Mouse (Mus musculus) kidney, embryonic 16.5 days (tissue): ENCODE measurements at regions not wholly inside any gene's neighbourhood (a gene's known extent, or its start where the extent isn't known, plus 50 kb on each side); places are given as distances from the start of the nearest gene placed in this dataset.

Experiments used
- ATAC-seq: fragments of 200-750 bp; cut with Nextera tagmentation; 2 replicates; pipeline ENCODE4 v1.8.0; 2017; ENCODE audit warnings: moderate TSS enrichment; ENCODE audit not compliant: low FRiP score, low TSS enrichment
- H3K27ac ChIP-seq: fragments of 300-500 bp; sonication (generic); 2 replicates; pipeline ENCODE4 v1.5.1; 2014; ENCODE audit warnings: low read length
- H3K27me3 ChIP-seq: fragments of 300-500 bp; sonication (generic); 2 replicates; pipeline ENCODE4 v1.6.1; 2014; ENCODE audit warnings: low read length, control low read depth, mixed read lengths; ENCODE audit not compliant: insufficient read depth
- H3K36me3 ChIP-seq: fragments of 300-500 bp; sonication (generic); 2 replicates; pipeline ENCODE4 v1.6.1; 2014; ENCODE audit warnings: low read length, control low read depth, mixed read lengths; ENCODE audit not compliant: insufficient read depth
- H3K4me1 ChIP-seq: fragments of 300-500 bp; sonication (generic); 2 replicates; pipeline ENCODE4 v1.6.1; 2014; ENCODE audit warnings: low read length, control low read depth, mixed read lengths; ENCODE audit not compliant: insufficient read depth
- H3K4me2 ChIP-seq: fragments of 300-500 bp; sonication (generic); replicated peaks from 2 replicates; pipeline ENCODE4 v1.6.1; 2014; ENCODE audit warnings: low read depth, low read length
- H3K4me3 ChIP-seq: fragments of 300-500 bp; sonication (generic); 2 replicates; pipeline ENCODE4 v1.5.1; 2014; ENCODE audit warnings: mild to moderate bottlenecking, low read length
- H3K9ac ChIP-seq: fragments of 300-500 bp; sonication (generic); replicated peaks from 2 replicates; pipeline ENCODE4 v1.6.1; 2014; ENCODE audit warnings: low read length
- H3K9me3 ChIP-seq: fragments of 300-500 bp; sonication (generic); 2 replicates; pipeline ENCODE4 v1.6.1; 2016; ENCODE audit warnings: low read length, control low read depth
- WGBS: fragments of 180-500 bp; shearing (Covaris S2); extraction: QIAGEN DNeasy Blood & Tissue Kit; methylation state at CpG from one replicate; pipeline ENCODE4 v1.1.7; 2014; 5-methylcytosine and 5-hydroxymethylcytosine counted together

DNA sequence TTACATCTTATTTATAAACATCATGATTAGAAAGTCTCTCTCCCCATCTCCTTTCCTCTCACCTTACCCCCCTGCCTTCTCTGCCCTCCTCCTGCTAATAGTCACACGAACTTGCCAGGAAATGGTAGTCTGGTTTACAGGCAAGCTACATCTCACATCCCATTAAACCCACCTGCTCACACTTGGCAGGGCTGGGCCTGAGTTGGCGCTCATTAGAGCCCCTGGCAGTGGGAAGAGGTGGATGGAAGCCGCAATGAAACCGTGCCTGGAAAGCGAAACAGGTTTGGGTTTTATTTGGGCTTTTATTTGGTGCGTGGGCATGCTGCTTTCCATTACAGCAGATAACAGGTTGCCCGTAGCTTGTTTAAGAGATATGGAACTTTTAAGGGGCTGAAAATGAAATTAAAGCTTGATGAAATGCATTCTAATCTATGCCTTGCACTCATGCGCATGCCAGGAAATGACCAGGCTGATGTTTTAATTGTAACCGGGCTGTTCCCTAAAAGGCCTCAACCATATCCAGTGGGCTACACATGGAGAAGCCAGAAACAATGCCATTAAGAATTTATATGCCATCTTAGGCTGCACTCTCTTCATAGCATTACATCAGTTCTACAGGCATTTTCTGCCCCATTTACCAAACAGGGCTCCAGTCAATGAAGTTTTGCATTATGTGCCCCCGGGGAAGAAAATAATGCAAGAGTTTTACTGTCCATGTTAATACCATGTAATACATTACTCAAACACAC, 725.0 kb downstream of the Mecom start:
- H3K4me3 ChIP-seq, result no peak overlapping the region
- WGBS, result 77% methylated on average over 10 of the region's 10 CpGs
- no peaks in the 10 kb centered on the region for H3K4me1 ChIP-seq
- no peak overlapping the region for H3K4me2 ChIP-seq
- no peaks in the 10 kb centered on the region for H3K9me3 ChIP-seq
- H3K27me3 ChIP-seq, result no peaks in the 10 kb centered on the region
- H3K27ac ChIP-seq, result no peak overlapping the region
- no peaks in the 10 kb centered on the region for H3K36me3 ChIP-seq
- no peak overlapping the region for H3K9ac ChIP-seq
- no peak for ATAC-seq

DNA sequence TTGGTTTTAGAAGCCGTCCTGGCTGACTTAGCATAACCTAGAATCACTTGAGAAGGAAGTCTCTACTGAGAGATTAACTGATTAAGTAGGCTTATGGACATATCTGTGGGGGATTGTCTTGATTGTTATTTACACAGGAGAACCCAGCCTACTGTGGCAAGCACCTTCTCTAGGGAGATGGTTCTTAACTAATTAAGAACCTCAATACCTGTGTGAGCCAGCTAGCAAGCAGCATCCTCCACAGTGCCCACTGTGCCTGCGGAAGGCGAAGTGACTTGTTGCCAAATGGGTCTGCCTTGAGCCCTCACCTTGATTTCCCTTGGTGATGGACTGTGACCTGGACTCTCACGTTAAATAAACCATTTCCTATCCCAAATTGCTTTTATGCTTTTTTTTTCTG, 730.8 kb downstream of the Mecom start:
- Histone ChIP-seq H3K4me1 (0 out of 2 replicates have a peak, but pooled peaks cover 6% of the 10 kb centered on the region), H3K27me3 (no peaks in the 10 kb centered on the region), H3K9ac (no peak overlapping the region), H3K27ac (no peak overlapping the region), H3K36me3 (no peaks in the 10 kb centered on the region), H3K9me3 (no peaks in the 10 kb centered on the region), H3K4me2 (no peak overlapping the region), H3K4me3 (no peak overlapping the region)
- ATAC-seq, result no peak
- 86% methylated on average over 4 of the region's 4 CpGs for WGBS

DNA sequence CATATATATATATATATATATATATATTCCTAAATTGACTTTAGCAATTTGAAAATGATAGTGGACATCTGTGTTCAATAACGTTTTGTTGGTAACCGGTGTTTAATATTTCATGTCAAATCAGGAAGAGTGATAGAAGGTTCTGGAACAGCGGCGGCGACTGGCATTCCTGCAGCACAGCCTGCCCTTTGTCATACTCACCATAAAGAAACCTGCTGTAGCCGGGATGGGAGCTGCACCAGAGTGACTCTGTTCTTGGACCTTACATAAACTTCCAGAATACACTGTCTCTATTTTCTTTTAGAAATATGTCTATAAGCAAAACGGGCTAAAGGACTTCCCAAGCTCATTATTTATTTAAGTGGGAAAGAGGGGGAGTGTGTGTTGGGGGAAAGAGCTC, 731.5 kb downstream of the Egfem1 start:
- Histone ChIP-seq H3K27me3 (no peaks in the 10 kb centered on the region), H3K36me3 (no peaks in the 10 kb centered on the region), H3K27ac (no peak overlapping the region), H3K4me2 (peak overlapping the region; percentile 31; the same call in 1 of the 2 replicates), H3K4me1 (0 out of 2 replicates have a peak, but pooled peaks cover 6% of the 10 kb centered on the region), H3K9me3 (no peaks in the 10 kb centered on the region), H3K4me3 (no peak overlapping the region), H3K9ac (no peak overlapping the region)
- WGBS, result 38% methylated on average over 7 of the region's 7 CpGs
- ATAC-seq, result no peak

DNA sequence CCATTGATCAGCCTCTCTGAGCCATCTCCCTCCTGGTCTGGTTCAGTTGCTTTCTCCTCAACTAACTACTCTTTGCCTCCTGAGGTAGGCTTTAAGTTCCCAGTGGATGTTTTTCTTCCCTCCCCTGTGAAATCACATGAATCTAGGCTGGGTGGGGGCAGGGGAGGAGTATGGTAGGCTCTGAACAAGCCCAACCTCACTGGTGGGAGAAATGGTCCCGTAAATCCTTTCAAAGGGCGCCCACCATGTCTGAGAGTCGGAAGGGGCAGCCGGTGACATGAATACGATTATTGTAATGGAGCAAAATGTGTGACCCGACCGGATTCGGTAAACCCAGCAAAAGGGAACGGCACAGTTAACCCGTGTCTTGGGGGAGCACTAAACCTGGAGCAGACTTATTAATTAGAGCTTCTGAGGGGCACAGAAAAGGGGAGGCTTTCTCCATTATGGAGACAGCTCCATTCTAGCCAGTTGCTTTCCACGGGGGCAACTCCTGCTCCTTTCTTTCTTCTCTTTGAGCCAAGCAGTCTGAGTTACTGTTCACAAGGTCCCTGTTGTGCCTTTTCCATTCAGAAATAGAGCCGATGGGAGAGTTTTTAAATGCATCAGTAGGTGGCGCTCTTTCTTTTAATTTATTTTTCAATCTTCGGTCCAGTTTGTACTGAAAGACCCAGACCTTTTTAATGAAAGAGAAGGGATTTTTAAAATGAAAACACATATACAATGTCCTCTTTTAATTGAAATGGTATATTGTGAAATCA, 730.8 kb downstream of the Egfem1 start:
- 27% methylated on average over 14 of the region's 14 CpGs for WGBS
- H3K9me3 ChIP-seq, result no peaks in the 10 kb centered on the region
- peak; percentile 65 for ATAC-seq
- H3K36me3 ChIP-seq, result no peaks in the 10 kb centered on the region
- 0 out of 2 replicates have a peak, but pooled peaks cover 6% of the 10 kb centered on the region for H3K4me1 ChIP-seq
- H3K27me3 ChIP-seq, result no peaks in the 10 kb centered on the region
- H3K4me2 ChIP-seq, result peak overlapping the region; percentile 49
- H3K4me3 ChIP-seq, result peak overlapping the region; percentile 33
- H3K9ac ChIP-seq, result peak overlapping the region; percentile 51
- H3K27ac ChIP-seq, result peak overlapping the region; percentile 20; the same call in 1 of the 2 replicates

DNA sequence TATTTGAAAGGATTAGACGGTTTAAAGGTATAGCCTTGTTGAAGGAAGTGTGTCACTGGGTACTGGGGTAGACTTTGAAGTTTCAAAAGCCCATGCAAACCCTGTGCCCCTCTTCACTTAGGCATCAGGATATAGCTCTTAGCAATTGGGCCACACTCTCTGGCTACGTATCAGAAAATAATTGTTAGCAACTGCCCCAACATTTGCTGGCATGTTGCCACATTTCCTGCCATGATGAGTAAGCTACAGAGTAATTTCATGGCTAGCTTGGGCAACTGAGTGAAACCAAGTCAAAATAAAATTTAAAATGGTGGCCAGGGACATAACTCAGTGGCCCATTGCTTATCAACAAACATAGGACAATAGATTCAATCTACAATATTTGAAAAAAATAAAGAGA, 724.2 kb downstream of the Egfem1 start:
- Histone ChIP-seq H3K36me3 (no peaks in the 10 kb centered on the region), H3K9ac (no peak overlapping the region), H3K27ac (no peak overlapping the region), H3K4me2 (no peak overlapping the region), H3K4me3 (no peak overlapping the region), H3K27me3 (no peaks in the 10 kb centered on the region), H3K4me1 (no peaks in the 10 kb centered on the region), H3K9me3 (no peaks in the 10 kb centered on the region)
- 84% methylated on average over 2 of the region's 2 CpGs for WGBS
- ATAC-seq, result no peak

DNA sequence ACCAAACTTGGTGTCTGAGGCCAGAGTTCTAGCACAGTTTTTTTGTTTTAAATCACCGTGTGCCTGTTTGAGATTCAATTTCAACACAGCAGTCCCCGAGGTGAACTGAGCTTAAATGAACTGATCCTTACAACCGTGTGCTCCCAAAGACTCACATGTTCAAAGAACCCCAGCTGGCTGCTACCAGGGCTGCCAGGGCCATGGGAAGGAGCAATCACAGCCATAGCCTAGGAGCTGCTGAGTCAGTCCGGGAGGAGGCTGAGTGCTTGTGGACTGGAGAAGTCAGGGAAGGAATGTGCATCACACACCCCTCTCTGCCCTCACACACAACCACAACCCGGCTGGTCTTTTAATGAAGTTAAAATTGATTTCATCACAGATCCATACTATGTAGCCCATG, 721.6 kb downstream of the Egfem1 start:
- 42% methylated on average over 5 of the region's 5 CpGs for WGBS
- no peaks in the 10 kb centered on the region for H3K4me1 ChIP-seq
- H3K4me3 ChIP-seq, result no peak overlapping the region
- no peak overlapping the region for H3K9ac ChIP-seq
- no peak overlapping the region for H3K27ac ChIP-seq
- H3K9me3 ChIP-seq, result no peaks in the 10 kb centered on the region
- H3K36me3 ChIP-seq, result no peaks in the 10 kb centered on the region
- H3K4me2 ChIP-seq, result no peak overlapping the region
- no peak for ATAC-seq
- no peaks in the 10 kb centered on the region for H3K27me3 ChIP-seq

DNA sequence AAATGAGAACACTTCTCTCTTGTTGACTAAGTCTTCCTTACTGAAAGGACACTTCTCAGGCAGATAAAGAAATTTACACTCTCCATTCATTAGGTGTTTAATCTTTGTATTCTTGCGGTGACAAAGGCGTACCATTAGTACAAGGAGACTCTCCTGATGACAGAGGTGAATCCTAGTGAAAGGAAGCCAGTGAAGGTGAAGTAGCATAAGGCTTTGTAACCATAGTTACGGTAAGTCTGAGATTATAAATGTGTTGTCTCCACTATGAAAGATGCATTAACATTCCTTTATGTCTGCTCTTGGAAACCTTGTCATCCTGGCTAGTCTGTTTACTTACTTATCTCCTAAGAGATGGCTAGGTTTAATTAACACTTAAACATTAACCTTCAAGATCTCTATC, 719.3 kb downstream of the Egfem1 start:
- H3K4me3 ChIP-seq, result no peak overlapping the region
- 90% methylated on average over 3 of the region's 3 CpGs for WGBS
- H3K9me3 ChIP-seq, result no peaks in the 10 kb centered on the region
- no peaks in the 10 kb centered on the region for H3K4me1 ChIP-seq
- no peaks in the 10 kb centered on the region for H3K36me3 ChIP-seq
- H3K4me2 ChIP-seq, result no peak overlapping the region
- H3K27me3 ChIP-seq, result no peaks in the 10 kb centered on the region
- H3K27ac ChIP-seq, result no peak overlapping the region
- ATAC-seq, result no peak
- H3K9ac ChIP-seq, result no peak overlapping the region

DNA sequence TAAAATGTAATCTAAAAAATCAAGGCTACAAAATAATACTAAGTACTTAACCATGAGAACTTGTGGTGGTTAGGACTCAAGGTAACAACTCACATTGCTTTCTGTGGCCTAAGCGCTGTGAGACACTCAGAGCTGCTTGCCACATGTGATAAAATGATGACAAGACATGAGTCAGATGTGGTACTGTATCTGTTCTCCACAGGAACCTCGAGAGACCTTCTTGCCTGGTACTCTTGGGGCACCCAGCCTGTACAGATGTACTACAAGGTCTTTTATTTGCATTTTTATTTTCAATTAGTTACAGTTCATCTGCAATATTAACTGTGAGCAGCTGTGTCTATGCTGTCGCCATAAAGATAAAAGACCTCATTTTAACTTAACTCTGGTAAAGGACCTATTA, 692.5 kb downstream of the Egfem1 start:
- WGBS, result 76% methylated on average over 3 of the region's 3 CpGs
- no peaks in the 10 kb centered on the region for H3K9me3 ChIP-seq
- H3K27me3 ChIP-seq, result no peaks in the 10 kb centered on the region
- no peak overlapping the region for H3K27ac ChIP-seq
- H3K4me1 ChIP-seq, result no peaks in the 10 kb centered on the region
- H3K9ac ChIP-seq, result no peak overlapping the region
- no peaks in the 10 kb centered on the region for H3K36me3 ChIP-seq
- H3K4me2 ChIP-seq, result no peak overlapping the region
- ATAC-seq, result no peak
- no peak overlapping the region for H3K4me3 ChIP-seq

DNA sequence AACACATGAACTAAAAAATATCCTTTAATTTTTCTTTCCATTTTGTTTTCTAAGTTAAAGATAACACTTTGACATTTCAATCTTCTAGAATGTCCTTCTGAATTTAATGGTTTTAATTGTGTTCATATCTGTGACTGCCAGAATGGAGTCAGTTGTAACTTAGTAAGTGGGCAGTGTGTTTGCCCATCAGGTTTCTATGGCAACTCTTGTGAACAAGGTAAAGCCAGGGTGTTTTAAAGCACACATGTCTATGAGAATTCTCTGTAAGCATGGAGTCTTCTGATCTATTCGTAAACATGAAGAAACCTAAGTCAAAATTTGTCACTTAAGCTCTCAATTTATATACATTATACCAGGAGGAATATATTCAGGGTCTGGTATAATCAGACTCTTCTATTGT, 689.4 kb downstream of the Egfem1 start:
- Histone ChIP-seq H3K27ac (no peak overlapping the region), H3K4me3 (no peak overlapping the region)
- WGBS, result 83% methylated on average over 1 of the region's 1 CpGs

DNA sequence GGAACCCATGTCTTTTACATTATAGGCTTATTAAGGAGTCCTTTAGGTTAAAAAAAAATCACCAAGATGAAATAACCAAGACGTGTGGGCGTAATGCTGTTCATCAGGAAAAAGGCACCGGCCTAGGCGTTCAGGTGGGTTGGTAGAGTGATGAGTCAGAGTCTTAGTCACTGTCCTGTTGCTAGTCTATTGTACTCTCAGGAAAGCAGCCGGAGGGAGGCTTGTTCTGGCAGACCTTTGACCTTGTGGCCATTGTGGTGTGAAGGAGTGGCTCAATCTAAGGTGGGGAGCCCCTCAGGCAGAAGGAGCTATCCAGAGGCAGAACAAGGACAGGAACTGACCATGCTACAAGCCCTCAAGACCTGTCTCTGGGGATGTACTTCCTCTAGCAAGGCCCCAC, 686.8 kb downstream of the Egfem1 start:
- Histone ChIP-seq H3K4me2 (no peak overlapping the region), H3K27me3 (no peaks in the 10 kb centered on the region), H3K27ac (no peak overlapping the region), H3K4me1 (no peaks in the 10 kb centered on the region), H3K9me3 (no peaks in the 10 kb centered on the region), H3K9ac (no peak overlapping the region), H3K36me3 (no peaks in the 10 kb centered on the region), H3K4me3 (no peak overlapping the region)
- ATAC-seq, result no peak
- 68% methylated on average over 5 of the region's 5 CpGs for WGBS

More for the DNA sequence above, 689.4 kb downstream of the Egfem1 start:
- Histone ChIP-seq H3K4me1 (no peaks in the 10 kb centered on the region), H3K36me3 (no peaks in the 10 kb centered on the region), H3K4me2 (no peak overlapping the region), H3K9ac (no peak overlapping the region), H3K27me3 (no peaks in the 10 kb centered on the region), H3K9me3 (no peaks in the 10 kb centered on the region)
- ATAC-seq, result no peak
